Mouse (Mus musculus) adrenal gland, postnatal 4 days (tissue): ENCODE measurements at regions not wholly inside any gene's neighbourhood (a gene's known extent, or its start where the extent isn't known, plus 50 kb on each side); places are given as distances from the start of the nearest gene placed in this dataset.

ENCODE experiments used
- DNase-seq, 2 experiments: peaks; one replicate each; pipeline ENCODE4 v3.0.0; 2021 to 2022; ENCODE audit warnings: low spot score in 2 of 2, mixed read lengths in 2 of 2

DNA sequence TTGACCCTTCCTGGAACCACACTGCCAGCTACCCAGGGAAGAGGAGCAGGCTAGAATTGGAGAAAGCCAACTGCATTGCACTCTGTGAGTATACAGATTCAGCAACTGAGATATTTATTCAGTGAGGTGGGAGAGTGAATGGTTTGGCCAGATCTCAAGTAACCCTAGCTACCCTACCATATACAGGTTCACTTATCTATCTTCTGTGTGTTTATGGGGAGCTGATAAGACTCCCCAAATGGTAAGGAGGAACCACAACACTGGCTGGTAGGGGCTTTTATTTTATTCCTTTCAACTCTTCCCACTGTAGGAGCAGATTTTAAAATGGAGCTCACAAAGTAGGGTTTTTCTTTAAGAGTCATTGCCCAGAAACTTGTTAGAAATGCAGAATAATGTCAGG is 62.9 kb downstream of the Arrdc3 start:
- DNase-seq = no peak

DNA sequence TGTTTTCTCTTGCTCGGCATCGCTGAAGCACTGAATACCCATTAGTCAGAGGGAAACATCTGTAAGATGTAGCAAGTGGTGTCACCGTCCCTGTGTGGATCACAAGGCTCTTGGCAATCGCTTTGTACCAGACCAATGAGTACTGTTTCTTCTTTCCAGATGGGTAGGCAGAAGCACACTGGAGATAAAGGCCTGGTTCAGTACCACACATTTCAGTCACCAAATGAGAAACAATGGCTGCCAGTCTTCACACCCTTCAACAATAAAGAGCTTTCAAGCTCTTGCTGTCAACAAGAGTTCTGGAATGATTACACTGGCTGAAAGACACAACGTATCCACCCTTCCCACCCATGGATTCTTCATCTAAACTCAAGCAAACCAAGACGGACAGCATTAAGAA is 64.5 kb downstream of the Arrdc3 start:
- DNase-seq = no peak

DNA sequence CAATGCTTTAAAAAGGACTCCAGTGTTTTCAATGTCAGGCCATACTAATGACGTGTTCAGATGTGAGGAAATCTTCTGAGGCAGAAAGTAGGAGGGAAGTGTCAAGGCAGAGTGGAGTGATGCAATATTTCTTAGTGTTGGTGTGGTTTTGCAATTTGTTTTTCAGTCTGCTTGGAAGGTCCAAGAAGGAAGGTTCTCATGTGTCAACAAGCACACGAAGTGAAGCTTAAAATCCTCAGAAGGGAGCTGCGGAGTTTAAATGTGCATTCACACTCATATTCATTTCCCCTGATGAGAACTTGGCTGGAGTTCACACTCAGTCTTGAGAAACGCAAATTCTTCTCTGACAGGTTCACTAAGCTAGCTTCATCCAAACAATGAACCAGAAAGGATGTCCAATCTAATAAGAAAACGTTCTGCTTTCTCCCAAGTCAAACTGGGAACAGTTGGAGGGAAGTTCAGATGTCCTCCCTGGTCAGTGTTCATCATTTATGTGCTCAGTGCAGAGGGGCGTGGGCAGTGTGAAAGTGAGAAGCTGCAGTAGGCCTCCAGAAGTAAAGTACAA is 66.0 kb downstream of the Arrdc3 start:
- DNase-seq = no peak

DNA sequence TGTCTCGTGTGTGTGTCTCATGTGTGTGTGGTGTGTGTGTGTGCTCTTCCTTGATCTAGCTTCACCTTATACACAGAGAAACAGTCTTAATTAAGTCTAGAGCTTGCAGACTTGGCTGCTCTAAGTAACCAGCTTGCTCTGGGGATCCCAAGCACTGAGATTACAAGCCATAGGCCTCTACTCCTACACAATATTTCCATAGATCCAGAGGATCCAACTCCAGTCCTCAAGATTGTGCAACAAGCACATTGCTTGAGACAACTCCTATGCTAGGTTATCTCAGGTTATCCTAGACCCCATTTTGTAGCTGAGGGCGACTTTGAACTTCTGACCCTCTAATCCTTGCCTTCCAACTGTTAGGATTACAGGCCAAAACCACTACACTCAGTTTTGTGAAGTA is 67.1 kb downstream of the Arrdc3 start:
- no peak for DNase-seq

DNA sequence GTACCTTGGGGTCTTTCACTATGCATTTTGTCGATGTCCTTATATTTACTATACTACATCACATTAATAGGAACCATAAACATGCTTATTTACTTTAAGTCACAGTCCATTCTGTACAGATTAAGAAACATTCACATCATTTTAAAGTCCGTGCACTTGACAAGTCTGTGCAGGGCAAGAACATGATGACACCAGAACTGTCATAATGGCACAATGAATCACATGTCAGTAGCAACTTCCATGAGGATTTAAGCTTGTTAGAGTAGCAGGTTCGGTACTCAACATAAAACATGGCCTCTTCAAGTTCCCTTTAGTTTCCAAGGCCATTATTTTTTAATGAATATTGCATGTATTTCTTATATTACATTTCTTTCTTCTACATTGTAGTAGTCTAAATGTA is 67.6 kb downstream of the Arrdc3 start:
- DNase-seq = no peak

DNA sequence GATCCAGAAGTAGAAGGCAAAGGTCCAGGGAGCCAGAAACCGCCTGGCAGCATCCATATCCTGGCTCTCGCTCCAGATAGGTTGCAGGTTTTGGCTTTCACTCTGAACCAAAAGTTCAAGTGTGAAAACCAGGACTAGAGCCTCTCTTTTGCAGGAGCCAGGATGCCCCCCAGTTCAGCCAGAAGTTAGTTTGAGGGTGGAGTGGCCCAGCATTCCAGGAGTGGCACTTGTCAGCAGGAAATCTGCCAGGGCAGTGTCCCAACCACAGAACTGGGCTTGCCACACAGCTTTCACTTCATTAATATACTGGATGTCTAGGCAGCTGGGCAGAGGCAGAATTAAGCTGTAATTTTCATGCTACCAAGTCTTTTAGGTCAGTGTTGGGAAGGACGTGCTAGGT is 68.1 kb downstream of the Arrdc3 start:
- no peak for DNase-seq

DNA sequence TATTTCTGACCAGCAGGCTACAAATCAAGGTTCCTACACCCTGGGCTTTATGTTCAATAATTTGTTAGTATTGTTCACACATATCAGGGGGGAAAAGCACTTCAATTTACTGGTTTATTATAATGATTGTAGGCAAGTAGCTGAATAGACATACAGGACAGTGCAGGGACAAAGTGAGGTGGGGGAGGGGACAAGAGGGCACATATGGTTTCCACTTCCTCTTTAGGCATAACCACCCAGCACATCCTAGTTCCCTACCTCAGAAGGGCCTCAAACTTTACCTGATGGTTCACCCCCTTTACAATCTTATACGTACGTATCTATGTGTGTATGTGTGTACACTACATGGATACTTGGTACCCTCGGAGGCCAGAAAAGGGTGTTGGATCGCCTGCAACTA is 69.7 kb downstream of the Arrdc3 start:
- no peak for DNase-seq

DNA sequence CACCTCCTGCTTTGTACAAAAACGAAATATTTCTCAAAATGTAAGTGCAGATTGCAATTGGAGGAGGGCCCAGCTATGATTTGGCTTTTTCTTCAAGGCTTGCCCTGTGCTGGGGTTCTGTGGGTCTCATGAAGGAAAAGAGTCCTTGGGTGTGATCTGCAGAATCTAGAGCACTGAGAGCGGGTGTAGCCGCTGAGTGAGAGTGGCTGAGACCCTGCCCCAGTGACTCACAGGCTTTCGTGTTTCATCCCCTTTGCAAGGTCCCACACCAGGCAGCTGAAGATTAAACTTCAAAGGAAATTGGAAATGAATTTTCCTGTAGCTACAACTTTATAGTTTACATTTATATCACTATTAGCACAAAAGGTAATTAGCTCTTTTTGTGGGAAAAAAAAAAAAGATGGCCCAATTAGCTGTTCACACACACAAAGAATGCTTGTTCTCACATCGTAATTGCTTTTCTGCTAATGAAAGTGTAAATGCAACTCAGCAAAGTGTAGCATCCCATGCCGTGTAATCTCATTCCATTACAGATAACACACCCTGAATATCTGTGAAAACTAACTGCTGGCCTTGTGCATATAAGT is 71.0 kb downstream of the Arrdc3 start:
- DNase-seq = no peak

DNA sequence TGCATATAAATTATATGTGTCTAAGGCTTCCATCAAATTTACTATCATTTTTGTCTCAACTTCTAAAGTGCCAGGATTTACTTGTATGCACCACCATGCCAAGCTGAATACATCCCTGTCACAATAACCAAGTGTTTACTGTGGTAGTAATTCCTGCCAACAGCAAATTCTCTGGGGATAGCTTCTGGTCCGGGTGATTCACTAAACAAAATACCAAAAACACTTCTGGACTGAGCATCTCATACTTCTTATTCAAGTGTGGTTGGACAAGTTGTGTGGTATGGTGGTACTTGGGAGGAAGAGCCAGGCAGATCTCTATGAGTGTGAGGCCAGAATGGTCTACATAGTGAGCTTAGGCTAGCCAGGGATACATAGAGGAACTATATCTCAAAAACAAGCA is 73.8 kb downstream of the Arrdc3 start:
- DNase-seq = no peak

DNA sequence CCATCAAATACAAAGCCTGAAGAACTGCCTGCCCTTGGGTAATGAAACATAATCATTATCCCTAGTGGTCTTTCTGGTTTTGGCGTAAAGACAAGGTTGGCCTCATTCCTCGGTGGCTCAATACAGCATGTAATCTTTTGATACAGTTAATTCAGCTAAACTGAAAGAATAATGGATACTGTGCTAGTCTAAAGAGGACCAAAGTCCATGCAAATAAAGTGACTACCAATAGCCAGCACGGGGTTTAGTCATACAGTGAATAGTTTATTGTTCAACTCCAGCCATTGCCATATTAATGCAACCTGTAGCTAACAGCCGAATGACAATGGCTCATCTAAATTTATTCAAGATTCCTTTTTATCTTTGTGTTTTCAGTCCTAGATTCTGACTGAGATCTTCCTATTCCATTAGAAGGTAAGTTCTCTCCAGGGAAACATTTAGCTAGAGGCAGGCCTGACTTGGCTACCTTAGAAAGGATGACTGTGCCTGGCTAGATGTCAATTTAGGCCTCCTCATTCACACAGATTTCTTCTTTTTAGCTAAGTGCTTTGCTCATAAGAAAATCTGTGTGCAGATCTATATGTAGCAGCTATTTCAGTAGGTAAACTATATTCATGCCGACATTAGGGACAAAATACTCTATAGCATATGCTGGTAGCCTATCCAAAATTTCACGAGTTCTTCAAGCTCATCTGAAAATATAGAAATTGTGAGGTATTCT is 74.4 kb downstream of the Arrdc3 start:
- no peak for DNase-seq

DNA sequence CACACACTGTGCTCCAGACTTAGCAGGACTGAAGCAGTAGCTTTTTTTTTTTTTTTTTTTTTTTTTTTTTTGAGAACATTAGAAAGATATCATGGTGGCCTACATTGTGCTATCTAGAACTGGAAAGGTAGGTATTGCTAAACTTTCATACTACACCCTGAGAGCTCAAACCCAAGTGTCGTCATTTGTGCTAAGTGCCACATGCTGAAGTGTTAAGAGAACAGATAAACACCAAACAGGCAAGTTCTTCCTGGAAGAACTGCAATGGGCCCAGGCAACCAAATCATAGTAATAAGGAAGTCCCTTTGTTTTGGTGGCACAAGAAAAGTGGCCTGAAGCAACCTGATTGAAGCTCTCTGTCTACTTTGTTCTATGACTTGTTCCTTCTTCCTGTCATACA is 76.6 kb downstream of the Arrdc3 start:
- DNase-seq = no peak

DNA sequence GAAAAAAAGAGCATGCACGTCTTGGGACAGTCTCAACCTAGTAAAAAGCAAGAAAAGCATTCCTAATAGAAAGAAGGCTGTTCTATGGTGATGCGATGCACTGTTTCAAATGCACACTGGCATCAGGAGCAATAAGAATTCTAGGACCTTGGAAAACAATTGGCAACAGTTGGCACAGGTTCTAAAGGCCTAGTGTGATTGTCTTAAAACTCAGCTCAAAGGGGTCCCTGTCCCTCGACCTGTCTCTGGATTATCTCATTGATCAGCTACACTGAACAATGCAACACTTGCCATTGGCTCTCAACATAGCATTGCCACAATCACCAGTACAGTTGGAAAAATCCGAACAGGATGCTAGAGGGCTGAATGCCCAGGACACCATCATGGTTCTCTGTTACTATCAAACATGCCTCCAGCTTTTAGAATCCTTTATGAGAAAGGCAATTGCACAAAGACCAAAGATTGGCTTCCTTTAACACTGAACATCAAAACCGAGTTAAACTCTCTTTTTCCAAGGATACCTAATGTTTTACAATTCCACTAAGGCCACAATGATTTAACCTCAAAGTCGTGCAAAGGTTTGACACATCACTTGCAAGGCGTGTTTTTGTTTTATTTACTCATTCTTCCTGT is 78.9 kb downstream of the Arrdc3 start:
- no peak for DNase-seq

DNA sequence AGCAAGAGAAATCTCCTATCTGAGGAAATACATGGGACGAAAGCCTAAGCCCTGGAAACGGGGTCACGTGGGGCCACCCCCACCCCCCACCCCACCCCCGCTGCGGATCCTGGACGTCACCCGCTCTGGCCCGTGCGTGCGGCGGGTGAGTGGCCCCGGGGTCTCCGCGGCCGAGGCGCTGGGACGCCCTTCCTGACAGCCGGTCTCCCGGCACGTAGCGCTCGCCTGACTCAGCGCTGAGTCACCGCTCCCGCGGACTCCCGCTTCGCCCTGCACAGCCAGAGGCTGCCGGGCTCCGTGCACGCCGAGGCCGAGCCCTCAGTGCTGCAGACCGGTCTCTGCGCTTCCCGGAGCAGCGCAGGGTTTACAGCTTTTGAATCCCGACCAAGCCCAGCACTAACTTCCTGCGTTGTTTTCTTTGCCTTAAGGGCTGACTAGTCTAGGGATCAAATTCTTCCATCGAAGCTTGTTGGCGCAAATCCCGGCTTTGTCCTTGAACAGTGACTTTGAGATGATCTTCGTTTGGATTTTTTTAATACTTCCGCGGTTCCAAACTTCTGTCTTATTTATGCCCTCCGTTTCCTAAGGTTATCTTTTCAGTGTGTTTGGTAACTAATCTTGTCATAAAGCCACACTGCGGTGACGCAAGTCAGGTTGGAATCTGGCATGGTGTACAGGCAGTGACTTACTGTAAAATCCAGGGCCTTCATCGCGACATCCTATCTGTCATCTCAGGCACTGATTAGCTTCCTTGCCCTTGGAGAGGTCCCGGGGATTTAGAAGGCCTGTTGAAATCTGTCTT is 79.8 kb downstream of the Arrdc3 start:
- peak; percentile 58 to 63 for DNase-seq

DNA sequence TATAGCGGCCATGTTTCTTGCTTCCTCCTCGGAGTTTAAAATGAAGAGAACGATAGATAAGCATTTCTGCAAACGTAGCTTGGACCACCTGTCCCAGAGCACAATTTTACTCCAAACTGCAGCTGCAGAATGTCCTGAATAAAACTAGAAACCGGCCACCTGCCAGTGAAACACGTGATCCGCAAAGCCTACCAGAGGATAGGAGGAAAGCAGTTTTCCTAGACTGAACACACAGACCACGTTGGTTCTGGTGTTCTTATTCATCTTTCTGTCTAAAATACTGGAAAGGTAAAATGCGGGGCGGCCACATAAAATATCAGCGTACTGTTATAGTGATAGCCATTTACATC is 80.4 kb downstream of the Arrdc3 start:
- no peak for DNase-seq

DNA sequence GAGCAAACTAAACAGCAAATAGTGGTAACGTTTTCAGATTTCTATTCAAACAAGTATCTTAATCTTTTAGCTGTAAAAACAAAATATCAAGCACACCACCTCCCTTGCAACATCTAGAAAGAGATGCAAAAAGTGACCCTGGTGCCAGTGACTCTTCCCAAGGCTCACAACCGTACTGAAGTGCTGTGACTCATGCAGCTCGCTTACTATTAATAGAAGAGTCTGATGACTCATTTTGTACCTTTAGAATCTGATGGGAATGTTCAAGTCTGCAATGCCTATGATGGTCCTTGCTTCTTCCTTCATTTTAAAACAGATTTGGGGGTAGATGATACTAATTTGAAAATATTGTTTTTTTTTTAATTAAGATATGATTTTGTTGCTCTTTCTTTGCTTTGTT is 88.5 kb downstream of the Arrdc3 start:
- no peak for DNase-seq

DNA sequence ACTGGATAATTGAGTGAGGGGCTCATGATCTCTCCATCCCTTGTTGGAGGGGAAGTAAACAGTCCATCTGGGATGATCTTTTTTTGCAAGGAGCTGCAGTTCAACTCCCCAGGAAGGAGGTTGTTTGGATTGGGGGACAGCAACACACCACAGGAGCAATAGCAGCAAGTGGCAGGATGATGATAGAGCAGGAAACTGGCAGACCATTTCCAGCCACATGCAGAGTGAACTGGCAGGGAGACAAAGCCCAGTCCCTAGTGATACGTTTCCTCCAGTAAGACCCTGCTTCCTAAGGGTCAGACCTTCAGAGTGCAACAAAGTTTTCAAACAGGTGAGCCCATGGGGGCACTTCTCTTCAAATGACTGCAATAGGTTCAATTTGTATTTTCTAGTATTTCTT is 91.2 kb downstream of the Arrdc3 start:
- no peak for DNase-seq

DNA sequence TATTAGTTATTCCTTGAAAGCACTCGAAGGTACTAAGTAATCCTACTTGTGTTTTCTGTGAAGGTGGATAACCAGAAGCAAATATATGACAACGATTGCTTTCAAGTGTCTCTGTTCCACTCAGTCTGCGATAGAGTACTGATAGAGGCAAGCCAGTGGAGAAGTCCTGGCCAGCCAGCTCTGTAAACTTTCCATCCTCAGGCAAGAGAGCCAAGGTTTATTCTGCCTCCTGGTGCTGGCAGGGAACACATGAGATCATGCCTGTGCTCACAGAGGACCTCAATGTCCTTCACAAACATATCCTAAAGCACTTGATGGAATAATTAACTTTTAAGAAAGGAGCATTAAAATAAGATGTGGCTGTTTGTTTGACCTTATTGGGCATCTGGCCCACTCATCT is 94.1 kb downstream of the Arrdc3 start:
- no peak for DNase-seq

DNA sequence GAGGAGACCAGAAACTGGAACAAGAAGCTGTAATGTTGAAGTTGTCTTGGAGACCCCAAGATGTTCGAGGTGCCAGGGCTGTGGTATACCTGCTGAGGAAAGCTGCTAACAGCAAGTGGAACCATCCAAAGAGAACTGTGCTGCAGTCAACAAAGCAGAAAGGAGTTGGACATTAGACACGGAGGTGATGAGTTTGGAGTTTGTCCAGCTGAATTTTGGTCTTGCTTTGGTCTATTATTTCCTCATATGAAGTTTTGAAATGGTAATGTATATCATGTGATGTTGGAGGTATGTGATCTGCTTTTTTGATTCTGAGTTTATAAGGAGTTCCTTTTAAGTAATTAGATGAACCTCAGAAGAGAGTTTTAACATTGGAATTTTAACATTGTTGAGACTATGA is 98.0 kb downstream of the Arrdc3 start:
- no peak for DNase-seq

DNA sequence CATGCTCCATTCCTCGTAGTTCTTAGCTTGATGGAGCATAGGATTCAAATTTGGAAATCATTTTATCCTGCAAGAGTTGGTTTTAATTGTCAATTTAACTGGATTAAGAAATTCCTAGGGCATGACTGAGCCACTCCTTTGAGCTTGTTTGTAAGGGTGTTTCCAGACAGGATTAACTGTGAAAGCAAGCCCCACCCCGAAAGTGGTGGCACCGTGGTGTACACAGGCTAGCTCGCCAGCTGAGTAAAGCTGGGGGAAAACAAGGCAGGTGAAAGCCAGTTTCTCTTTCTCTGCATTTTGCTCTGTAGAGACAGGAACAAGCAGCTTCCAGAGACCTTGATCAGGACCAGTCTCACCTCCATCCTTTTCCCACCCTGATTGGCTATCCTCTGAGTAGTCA is 103.5 kb downstream of the Arrdc3 start:
- no peak for DNase-seq

DNA sequence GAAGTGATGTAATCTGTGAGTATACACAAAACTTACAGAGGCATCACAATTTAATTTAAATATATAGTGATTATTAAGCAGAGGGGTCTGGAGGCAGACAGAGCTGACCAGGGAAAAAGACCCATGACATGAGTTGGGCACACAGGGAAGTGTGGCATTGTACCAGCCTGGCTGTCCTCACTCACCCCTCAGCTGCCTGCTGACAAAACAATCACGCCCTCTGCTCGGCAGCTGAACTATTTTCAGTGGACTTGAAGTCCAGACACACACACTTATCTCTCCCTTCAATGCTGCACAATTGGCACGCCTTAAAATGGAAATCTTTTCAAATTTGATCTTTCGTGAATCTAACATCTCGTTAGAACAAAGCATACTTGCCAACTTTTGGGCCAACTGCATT is 106.6 kb downstream of the Arrdc3 start:
- no peak for DNase-seq

DNA sequence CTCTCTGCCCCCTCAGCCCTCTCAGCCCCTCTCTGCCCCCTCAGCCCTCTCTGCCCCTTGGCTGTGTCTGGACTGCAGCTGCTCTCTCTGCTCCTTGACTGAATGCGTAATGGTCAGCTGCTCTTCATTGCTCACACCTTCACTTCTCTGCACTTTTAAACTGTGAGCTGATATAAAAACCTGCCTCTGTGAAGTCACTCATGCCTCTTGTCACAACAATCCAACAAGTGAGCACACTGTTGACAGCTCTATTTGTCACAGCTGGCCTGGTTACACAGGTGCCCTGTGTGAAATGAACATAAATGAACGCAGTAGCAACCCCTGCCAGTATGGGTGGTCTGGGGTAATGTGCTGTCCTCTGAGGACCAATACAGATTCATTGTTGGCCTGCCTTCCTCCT is 109.2 kb downstream of the Arrdc3 start:
- DNase-seq = no peak
